Mouse (Mus musculus) spleen, adult 2 months (tissue): ENCODE data around the gene Slc6a11. TPM values are rescaled to one million over a fixed set of nuclear protein-coding genes. Genes with fewer than 3 reads are reported as not detected.
A peak's percentile ranks its signal among the peaks of the same experiment; 100 is the strongest.

Experiments
- DNase-seq, 2 experiments: peaks; one replicate each; pipeline versions ENCODE4 v3.0.0 to v3.0.0-alpha.2; 2012 to 2021; ENCODE audit warnings: low spot score in 2 of 2, low read depth in 1 of 2
- H3K27ac ChIP-seq: fragments of 200-500 bp; 2 replicates; pipeline ENCODE4 v1.5.1; 2012; ENCODE audit warnings: low read length, inconsistent platforms; ENCODE audit not compliant: insufficient read depth
- H3K27me3 ChIP-seq: fragments of 200-500 bp; 2 replicates; pipeline ENCODE4 v1.6.1; 2012; ENCODE audit warnings: mild to moderate bottlenecking, moderate library complexity, low read length, inconsistent platforms; ENCODE audit not compliant: control insufficient read depth, insufficient read depth
- H3K36me3 ChIP-seq: fragments of 200-500 bp; 2 replicates; pipeline ENCODE4 v1.6.1; 2012; ENCODE audit warnings: mild to moderate bottlenecking, low read length, inconsistent platforms; ENCODE audit not compliant: control insufficient read depth, insufficient read depth
- H3K4me1 ChIP-seq: fragments of 200-500 bp; 2 replicates; pipeline ENCODE4 v1.6.1; 2011; ENCODE audit warnings: inconsistent platforms; ENCODE audit not compliant: control insufficient read depth, insufficient read depth, insufficient read length
- H3K4me3 ChIP-seq: fragments of 200-500 bp; 2 replicates; pipeline ENCODE4 v1.5.1; 2011; ENCODE audit warnings: mild to moderate bottlenecking, inconsistent platforms; ENCODE audit not compliant: insufficient read depth, insufficient read length; ENCODE audit errors: extremely low read depth
- CTCF ChIP-seq: fragments of 200-500 bp; IDR thresholded peaks from 2 replicates; pipeline ENCODE4 v1.5.1; 2011; ENCODE audit warnings: mild to moderate bottlenecking, inconsistent platforms; ENCODE audit not compliant: insufficient read depth, insufficient read length, insufficient replicate concordance; ENCODE audit errors: extremely low read depth
- POLR2A ChIP-seq: fragments of 200-500 bp; IDR thresholded peaks from 2 replicates; pipeline ENCODE4 v1.6.1; 2011; ENCODE audit warnings: low read depth, low read length, inconsistent platforms
- WGBS: fragments of 180-500 bp; shearing (Covaris S2); methylation state at CpG from one replicate; pipeline ENCODE4 v1.1.7; 2018; 5-methylcytosine and 5-hydroxymethylcytosine counted together
- polyA plus RNA-seq: library from polyadenylated mRNA; depleted of rRNA; stranded (reverse); fragments of >200 nt; gene quantifications from 2 replicates; pipeline ENCODE4 v1.2.3, GENCODE M21; 2012; rRNA removed

Slc6a11 gene
- not detected in 2 replicates for polyA plus RNA-seq

- Histone ChIP-seq H3K27ac (no peak within 1 kb of the TSS), H3K27me3 (peaks cover 5% of the 10 kb centered on the region; the same call in 1 of the 2 replicates), H3K36me3 (no peaks in the 10 kb centered on the region), H3K4me1 (no peaks in the 10 kb centered on the region), H3K4me3 (no peak within 1 kb of the TSS)
- no peak for TF ChIP-seq CTCF
- no peak for TF ChIP-seq POLR2A
- DNase-seq = no peak
- 10% methylated on average over 76 of the region's 76 CpGs for WGBS
Measured at GRCm38 (mm10) chr6:114131122-114131872, at the start of gene Slc6a11. Gene Slc6a11 (plus strand): TSS chr6:114131241.

DNA sequence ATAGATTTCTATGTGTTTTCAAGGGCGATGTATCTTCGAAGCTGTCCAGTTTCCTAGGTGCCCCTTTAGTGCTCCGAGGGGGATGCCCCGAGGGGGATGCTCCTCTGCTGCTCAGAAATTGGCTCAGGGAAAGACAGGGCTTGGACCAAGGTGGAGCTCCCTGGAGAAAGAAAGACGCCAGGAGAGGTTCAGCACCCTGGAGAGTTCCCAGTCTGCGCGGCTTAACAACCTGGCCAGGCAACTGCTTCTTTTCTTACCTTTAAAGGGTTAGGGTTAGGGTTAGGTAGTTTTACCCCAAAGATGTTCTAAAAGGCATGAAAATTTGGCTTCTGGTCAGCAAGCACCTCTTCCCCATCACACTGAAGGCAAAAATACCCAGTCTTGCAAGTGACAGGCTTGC lies 43.9 kb upstream of the Slc6a11 start:
- DNase-seq = no peak
- H3K36me3 ChIP-seq = no peaks in the 10 kb centered on the region
- 22% methylated on average over 7 of the region's 7 CpGs for WGBS

DNA sequence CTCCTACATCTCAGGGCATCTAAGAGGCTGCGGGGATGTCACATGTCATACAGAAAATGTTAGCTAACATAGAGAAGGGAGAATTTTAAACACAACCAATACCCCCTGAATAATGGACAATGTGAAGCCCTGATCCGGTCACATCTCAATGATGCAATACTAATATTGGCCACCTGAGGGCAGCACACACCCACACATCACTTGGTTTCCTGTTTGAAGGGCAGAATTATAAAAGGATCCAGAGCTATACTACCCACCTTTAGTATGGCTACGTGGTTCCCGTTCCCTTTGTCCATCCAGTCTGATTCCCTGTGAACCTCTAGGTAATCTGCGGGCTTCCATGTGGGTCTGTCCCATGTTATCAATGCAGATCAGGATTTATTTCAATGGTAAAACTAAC lies 41.4 kb upstream of the Slc6a11 start:
- TF ChIP-seq CTCF (peak; percentile 54; the same call in 1 of the 2 replicates), POLR2A (no peak)
- Histone ChIP-seq H3K27ac (no peak overlapping the region), H3K36me3 (no peaks in the 10 kb centered on the region), H3K27me3 (no peaks in the 10 kb centered on the region), H3K4me3 (no peak overlapping the region), H3K4me1 (no peaks in the 10 kb centered on the region)
- WGBS = 12% methylated on average over 5 of the region's 5 CpGs
- DNase-seq = peak in 1 of 2 experiments; percentile 27

More for the DNA sequence above, 43.9 kb upstream of the Slc6a11 start:
- no peaks in the 10 kb centered on the region for H3K4me1 ChIP-seq
- H3K4me3 ChIP-seq = no peak overlapping the region
- no peak overlapping the region for H3K27ac ChIP-seq
- H3K27me3 ChIP-seq = no peaks in the 10 kb centered on the region
- TF ChIP-seq POLR2A (no peak), CTCF (no peak)

- Histone ChIP-seq H3K4me3 (no peak overlapping the region), H3K27ac (no peak overlapping the region), H3K27me3 (no peaks in the 10 kb centered on the region), H3K4me1 (no peaks in the 10 kb centered on the region), H3K36me3 (no peaks in the 10 kb centered on the region)
- WGBS = 53% methylated on average over 9 of the region's 9 CpGs
- DNase-seq = no peak
- TF ChIP-seq POLR2A (no peak), CTCF (no peak)
Measured at GRCm38 (mm10) chr6:114092216-114092615, 38.8 kb upstream of the Slc6a11 start.

DNA sequence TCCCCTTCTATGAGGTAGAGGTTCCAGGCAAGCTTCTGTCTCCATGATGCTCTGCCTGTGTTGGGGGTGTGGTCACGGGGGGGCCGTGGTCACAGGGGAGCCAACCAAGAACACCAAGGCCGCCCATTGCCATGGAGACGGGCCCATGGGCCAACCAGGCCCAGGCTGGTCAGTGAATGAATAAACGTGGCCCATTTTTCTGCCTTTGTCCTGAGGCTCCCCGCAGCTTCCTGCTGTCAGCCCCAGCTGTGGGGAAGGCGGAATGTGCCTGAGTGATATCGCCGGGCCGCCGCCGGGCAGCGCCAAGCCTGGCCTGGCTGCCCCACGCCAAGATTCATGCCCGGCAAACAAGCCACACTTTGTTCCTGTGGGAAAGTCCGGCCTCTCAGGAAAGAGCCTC lies 36.8 kb upstream of the Slc6a11 start:
- Histone ChIP-seq H3K27me3 (no peaks in the 10 kb centered on the region), H3K4me1 (no peaks in the 10 kb centered on the region), H3K4me3 (no peak overlapping the region), H3K36me3 (no peaks in the 10 kb centered on the region), H3K27ac (no peak overlapping the region)
- DNase-seq = no peak
- WGBS = 75% methylated on average over 16 of the region's 16 CpGs
- no peak for TF ChIP-seq CTCF
- TF ChIP-seq POLR2A = no peak

DNA sequence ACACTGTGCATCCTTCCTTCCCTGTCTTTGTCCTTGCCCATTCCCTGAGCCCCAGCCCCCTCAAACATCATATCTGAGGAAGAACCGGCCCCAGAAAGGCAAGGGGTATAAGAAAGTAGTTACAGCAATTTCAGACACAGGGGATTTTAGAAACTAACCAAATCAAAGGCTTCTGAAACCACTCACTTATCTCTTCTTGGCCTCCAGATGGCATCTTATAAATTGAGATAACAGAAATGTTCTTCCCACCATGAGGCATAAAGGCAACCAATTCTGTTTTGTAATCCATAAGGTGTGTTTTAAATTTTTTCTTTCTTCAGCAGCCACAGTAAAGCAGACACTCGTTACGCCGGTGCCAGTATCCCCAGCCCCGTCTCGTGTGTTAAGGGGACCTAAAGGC lies 34.5 kb upstream of the Slc6a11 start:
- no peak for DNase-seq
- Histone ChIP-seq H3K27me3 (no peaks in the 10 kb centered on the region), H3K4me3 (no peak overlapping the region), H3K27ac (no peak overlapping the region), H3K36me3 (no peaks in the 10 kb centered on the region), H3K4me1 (no peaks in the 10 kb centered on the region)
- TF ChIP-seq CTCF (no peak), POLR2A (no peak)
- 84% methylated on average over 6 of the region's 6 CpGs for WGBS

- no peaks in the 10 kb centered on the region for H3K4me1 ChIP-seq
- H3K4me3 ChIP-seq = no peak overlapping the region
- H3K36me3 ChIP-seq = no peaks in the 10 kb centered on the region
- 65% methylated on average over 8 of the region's 8 CpGs for WGBS
- no peak for TF ChIP-seq CTCF
- no peak for TF ChIP-seq POLR2A
- no peak for DNase-seq
- H3K27me3 ChIP-seq = no peaks in the 10 kb centered on the region
- no peak overlapping the region for H3K27ac ChIP-seq
Measured at GRCm38 (mm10) chr6:114101923-114102322, 29.1 kb upstream of the Slc6a11 start.
